Mouse (Mus musculus): ENCODE data around the gene Rpl28. TPM values are rescaled to one million over a fixed set of nuclear protein-coding genes. Genes with fewer than 3 reads are reported as not detected.

Rpl28 gene
- 672 and 775 TPM in 2 replicates for polyA plus RNA-seq (2012; rRNA removed)

DNA sequence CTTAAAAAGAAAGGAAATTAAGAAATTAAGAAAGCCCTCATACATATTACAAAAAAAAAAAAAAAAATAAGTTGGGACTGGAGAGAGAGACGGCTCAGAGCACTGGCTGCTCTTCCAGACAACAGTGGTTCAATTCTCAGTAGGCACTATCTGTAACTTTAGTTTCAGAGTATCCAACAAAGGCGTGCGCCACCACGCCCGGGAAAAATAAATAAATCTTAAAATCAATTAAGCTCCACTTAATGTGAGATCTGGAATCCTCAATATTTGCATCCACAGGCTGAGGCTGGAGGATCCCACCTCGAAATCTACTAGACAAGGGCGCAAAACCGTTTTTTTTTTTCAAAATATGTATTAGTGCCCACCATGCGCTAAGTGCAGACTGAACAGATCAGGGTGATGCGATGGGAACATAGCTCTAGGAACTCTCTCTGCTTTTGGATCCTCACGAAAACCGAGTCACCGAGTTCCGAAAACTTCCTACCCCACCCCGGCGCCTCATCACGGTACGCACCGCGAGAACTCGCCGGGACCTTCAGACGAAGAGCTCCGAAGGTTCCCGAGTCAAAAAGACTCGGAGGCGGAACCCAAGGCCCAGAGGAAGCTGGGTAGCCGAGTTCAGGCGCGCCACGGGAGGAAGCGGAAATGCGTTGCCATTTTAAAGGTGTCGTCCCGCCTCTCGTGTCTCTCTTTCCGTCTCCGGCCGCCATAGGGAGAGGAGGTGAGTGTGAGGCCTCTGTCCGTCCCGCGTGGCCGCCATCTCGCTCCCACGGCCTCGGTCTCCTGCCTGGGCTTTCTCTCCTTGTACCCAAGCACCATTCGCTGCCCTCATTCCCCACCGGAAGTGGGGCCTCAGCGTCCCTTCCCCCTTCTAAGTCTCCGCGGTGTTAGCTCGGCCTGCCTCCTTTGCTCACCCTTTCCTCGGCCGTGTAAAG is at the start of gene Rpl28:
Rpl28 (plus strand) TSS at position 597 of the 935 bp plus-strand sequence.

DNA sequence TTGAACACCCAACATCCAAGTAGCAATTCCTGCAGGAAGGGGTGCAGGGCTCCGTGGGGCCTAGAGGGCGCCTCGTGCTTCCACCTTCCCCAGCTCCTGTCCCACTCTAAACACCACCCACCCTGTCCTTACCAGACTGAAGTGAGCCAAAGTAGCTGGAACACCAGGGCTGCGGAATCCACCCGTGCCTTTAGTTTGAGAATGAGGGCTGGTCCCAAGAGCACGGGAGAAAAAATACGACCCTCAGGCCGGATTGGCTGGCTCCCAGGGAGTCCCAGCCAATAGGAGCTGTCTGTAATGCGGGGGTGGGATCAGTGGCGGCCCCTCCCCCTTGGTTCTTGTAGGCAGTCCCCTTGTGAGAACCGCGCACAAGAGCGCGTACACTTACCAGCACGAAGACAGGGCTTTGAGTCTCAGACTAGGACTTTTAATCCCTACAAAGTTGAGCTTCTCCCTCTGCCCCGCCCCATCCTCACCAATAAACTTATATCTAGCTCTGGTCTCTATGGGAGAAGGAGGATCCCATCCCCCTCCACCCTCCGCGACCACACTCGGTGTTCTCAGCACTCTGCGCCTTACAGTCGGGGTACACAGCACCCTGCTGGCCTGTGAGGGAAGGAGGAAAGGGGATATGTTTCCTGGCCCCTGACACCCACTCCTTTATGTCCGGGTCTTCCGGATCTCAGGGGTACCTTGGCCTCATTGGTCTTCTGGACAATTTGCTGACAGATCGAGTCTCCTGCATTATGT is 39.7 kb upstream of the Rpl28 start, which contains the start of gene Cox6b2:
Cox6b2 (minus strand) TSS at position 274 of the 750 bp plus-strand sequence.

GRCm38 (mm10) chr7:4771202-4771601 is 21.5 kb upstream of the Rpl28 start, which contains the start of gene Fam71e2:
Gene Fam71e2 (minus strand): TSS chr7:4771302.

GRCm38 (mm10) chr7:4782759-4783158 is 9.9 kb upstream of the Rpl28 start, which contains the start of the genes Il11 and Tmem190:
Gene Il11 (minus strand): TSS chr7:4782859.
Gene Tmem190 (plus strand): TSS chr7:4782937.

GRCm38 (mm10) chr7:4789436-4789935 is 3.2 kb upstream of the Rpl28 start, which contains the start of gene Tmem238:
Gene Tmem238 (minus strand): TSS chr7:4789656.

DNA sequence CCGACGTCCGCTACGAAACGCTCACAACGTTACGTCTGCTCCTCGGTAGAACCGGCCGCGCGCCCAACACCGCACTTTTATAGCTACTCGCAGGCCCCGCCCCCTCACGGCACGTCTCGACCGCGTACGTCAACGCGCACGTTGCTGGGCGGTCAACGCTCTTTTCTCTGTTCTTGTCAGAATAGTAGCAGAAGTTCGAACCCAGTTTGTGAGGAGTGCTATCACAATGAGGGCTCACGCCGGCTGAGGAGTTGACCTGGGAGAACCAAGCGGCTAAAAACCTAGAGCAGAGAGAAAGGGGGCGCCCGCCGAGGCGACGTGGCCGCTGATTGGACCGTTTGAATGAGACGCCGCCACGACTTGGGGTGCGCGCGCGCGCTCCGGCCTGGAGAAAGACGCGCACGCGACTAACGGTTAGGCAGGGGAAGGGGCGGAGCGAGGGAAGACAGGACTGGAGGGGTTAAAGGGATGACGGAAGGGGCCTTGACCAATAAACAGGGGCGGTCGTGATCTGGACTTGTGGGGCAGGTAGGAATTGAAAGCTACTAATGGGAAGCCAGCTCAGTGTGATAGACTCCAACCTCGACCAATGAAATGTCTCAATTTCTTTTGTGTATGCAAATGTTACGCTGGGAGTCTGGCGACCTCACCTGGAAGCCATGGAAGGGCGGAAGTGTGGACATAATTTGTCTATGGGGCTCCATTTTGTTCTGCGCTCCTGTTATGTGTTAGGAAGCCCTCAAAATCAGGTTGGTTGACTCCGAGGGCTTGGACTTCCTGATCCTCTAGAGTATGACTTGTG is 19.8 kb downstream of the Rpl28 start, which contains the start of gene Ube2s:
Ube2s (minus strand) TSS at position 288 of the 802 bp plus-strand sequence.

DNA sequence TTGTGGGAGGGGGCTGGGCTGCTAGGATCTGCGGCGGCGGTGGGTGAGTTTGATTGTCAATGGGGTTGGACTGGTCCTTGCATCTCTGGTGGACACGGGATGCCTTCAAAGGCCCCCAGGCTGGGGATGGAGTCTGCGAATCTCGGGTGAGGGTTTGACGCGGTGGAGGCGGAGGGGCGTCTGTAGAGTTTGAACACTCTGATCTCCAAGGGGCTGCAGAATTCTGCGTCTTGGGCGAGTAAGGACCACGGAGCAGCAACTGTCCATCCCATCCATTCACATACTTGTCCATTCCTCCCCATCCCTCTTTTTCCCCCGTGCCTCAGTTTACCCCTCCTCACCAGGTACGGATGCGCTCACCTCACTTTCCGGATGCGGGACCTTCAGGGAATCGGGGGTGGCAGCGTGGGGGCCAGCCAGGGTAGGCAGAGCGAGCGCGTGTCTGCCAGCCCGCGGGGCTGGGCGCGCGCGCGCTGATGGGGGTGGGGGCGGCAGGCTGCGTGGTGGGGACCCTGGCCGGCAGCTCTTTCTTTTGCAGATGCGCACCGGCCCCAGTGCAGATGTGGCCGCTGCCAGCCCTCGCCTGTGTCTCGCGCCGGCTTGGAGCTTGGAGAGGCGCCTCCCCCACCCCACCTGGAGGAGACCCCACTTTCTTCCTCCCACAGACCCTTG is 51.7 kb downstream of the Rpl28 start, which contains the start of gene Shisa7:
Shisa7 (minus strand) TSS at position 452 of the 672 bp plus-strand sequence.

Other genes starting within 250 kb of the Rpl28 start
- gene Syt5, start 245.3 kb upstream of the Rpl28 start, polyA plus RNA-seq (2012; rRNA removed), result 11.1 and 11.5 TPM in 2 replicates
- 0.14 and 0.18 TPM in 2 replicates for gene Ptprh, start 188.8 kb upstream of the Rpl28 start, polyA plus RNA-seq (2012; rRNA removed)
- 25.3 and 29.9 TPM in 2 replicates for gene Tmem86b, start 161.5 kb upstream of the Rpl28 start, polyA plus RNA-seq (2012; rRNA removed)
- 80.4 and 91.8 TPM in 2 replicates for gene Ppp6r1, start 133.9 kb upstream of the Rpl28 start, polyA plus RNA-seq (2012; rRNA removed)
- 57.7 and 58.5 TPM in 2 replicates for gene Hspbp1, start 107.8 kb upstream of the Rpl28 start, polyA plus RNA-seq (2012; rRNA removed)
- 43.1 and 53.5 TPM in 2 replicates for gene Brsk1, start 102.3 kb upstream of the Rpl28 start, polyA plus RNA-seq (2012; rRNA removed)
- gene Tmem150b, start 67.6 kb upstream of the Rpl28 start, polyA plus RNA-seq (2012; rRNA removed), result 0.12 TPM in 1 of 2 replicates, not detected in the other
- gene Kmt5c, start 52.8 kb upstream of the Rpl28 start, polyA plus RNA-seq (2012; rRNA removed), result 164 and 180 TPM in 2 replicates
- gene Cox6b2, start 39.8 kb upstream of the Rpl28 start, polyA plus RNA-seq (2012; rRNA removed), result 73.2 and 102 TPM in 2 replicates
- not detected in 2 replicates for gene Fam71e2, start 21.6 kb upstream of the Rpl28 start, polyA plus RNA-seq (2012; rRNA removed)
- 0.10 and 0.12 TPM in 2 replicates for gene Il11, start 10.0 kb upstream of the Rpl28 start, polyA plus RNA-seq (2012; rRNA removed)
- not detected in 2 replicates for gene Tmem190, start 9.9 kb upstream of the Rpl28 start, polyA plus RNA-seq (2012; rRNA removed)
- gene Tmem238, start 3.2 kb upstream of the Rpl28 start, polyA plus RNA-seq (2012; rRNA removed), result 2.8 and 3.2 TPM in 2 replicates
- 468 and 512 TPM in 2 replicates for gene Ube2s, start 19.7 kb downstream of the Rpl28 start, polyA plus RNA-seq (2012; rRNA removed)
- 14.0 and 22.4 TPM in 2 replicates for gene Shisa7, start 51.8 kb downstream of the Rpl28 start, polyA plus RNA-seq (2012; rRNA removed)
- gene Isoc2b, start 77.4 kb downstream of the Rpl28 start, polyA plus RNA-seq (2012; rRNA removed), result 2.3 and 2.8 TPM in 2 replicates
- 9.2 TPM in 2 replicates for gene Isoc2a, start 84.3 kb downstream of the Rpl28 start, polyA plus RNA-seq (2012; rRNA removed)
- gene Gm36210, start 113.6 kb downstream of the Rpl28 start, polyA plus RNA-seq (2012; rRNA removed), result 0.17 and 0.24 TPM in 2 replicates
- 11.2 and 12.9 TPM in 2 replicates for gene Zfp628, start 122.3 kb downstream of the Rpl28 start, polyA plus RNA-seq (2012; rRNA removed)
- 7.2 and 22.6 TPM in 2 replicates for gene Nat14, start 129.2 kb downstream of the Rpl28 start, polyA plus RNA-seq (2012; rRNA removed)
- 5.9 and 6.9 TPM in 2 replicates for gene Ssc5d, start 132.9 kb downstream of the Rpl28 start, polyA plus RNA-seq (2012; rRNA removed)
- 0.41 and 0.44 TPM in 2 replicates for gene Sbk2, start 171.5 kb downstream of the Rpl28 start, polyA plus RNA-seq (2012; rRNA removed)
- gene Sbk3, start 178.3 kb downstream of the Rpl28 start, polyA plus RNA-seq (2012; rRNA removed), result 0.06 and 0.21 TPM in 2 replicates
- 98.6 and 106 TPM in 2 replicates for gene Zfp579, start 203.3 kb downstream of the Rpl28 start, polyA plus RNA-seq (2012; rRNA removed)
- gene Zfp524, start 221.5 kb downstream of the Rpl28 start, polyA plus RNA-seq (2012; rRNA removed), result 6.5 and 9.5 TPM in 2 replicates
- 48.2 and 52.4 TPM in 2 replicates for gene Fiz1, start 221.8 kb downstream of the Rpl28 start, polyA plus RNA-seq (2012; rRNA removed)
- gene Gm44973, start 222.6 kb downstream of the Rpl28 start, polyA plus RNA-seq (2012; rRNA removed), result not detected in 2 replicates
- 34.0 and 43.5 TPM in 2 replicates for gene Zfp865, start 227.5 kb downstream of the Rpl28 start, polyA plus RNA-seq (2012; rRNA removed)
- 11.1 and 13.0 TPM in 2 replicates for gene Ccdc106, start 227.7 kb downstream of the Rpl28 start, polyA plus RNA-seq (2012; rRNA removed)
- gene 4632433K11Rik, start 241.2 kb downstream of the Rpl28 start, polyA plus RNA-seq (2012; rRNA removed), result not detected in 2 replicates
- gene Zfp784, start 245.6 kb downstream of the Rpl28 start, polyA plus RNA-seq (2012; rRNA removed), result 2.4 and 4.1 TPM in 2 replicates

Measured in central nervous system, embryonic 11.5 days (tissue).